Mouse (Mus musculus): ENCODE results near the gene Babam2.

- TF ChIP-seq CTCF (IDR thresholded peaks at IDR 0.05; ENCODE audit: low read depth): no peak
- no peak for TF ChIP-seq EP300 (IDR thresholded peaks at IDR 0.05; ENCODE audit: low read depth)
These were observed 210.5 kb downstream of the Babam2 start for GRCm38 (mm10) chr5:31907959-31908358.

All from liver, postnatal 0 days (tissue).